Mouse (Mus musculus) adrenal gland, postnatal 25 days (tissue): ENCODE data around the gene Raver1. TPM values are rescaled to one million over a fixed set of nuclear protein-coding genes. Genes with fewer than 3 reads are reported as not detected.

Experiments
- microRNA-seq, 2 experiments: library from miRNA; unstranded; fragments of <30 nt; microRNA quantifications; one replicate each; pipeline ENCODE4 v1.2.0; 2021
- total RNA-seq: library from RNA; stranded (reverse); gene quantifications from 2 replicates; pipeline ENCODE4 v1.2.3, GENCODE M21; 2021

Raver1 gene
- total RNA-seq, 1 experiment from 2014 or later = 60.0 TPM

Small RNA genes within 50 kb of the gene (microRNA-seq; reads per million reads assigned to microRNA genes)
- gene Mir1900 (0 reads per million in 2 experiments), gene Mir7082 (0.34 to 0.36 reads per million in 2 experiments)

Other genes starting within 250 kb of the Raver1 start
- 22.5 and 33.4 TPM in 2 replicates for gene A230050P20Rik, start 223.4 kb downstream of the Raver1 start, total RNA-seq
- 2.9 and 3.7 TPM in 2 replicates for gene Angptl6, start 212.3 kb downstream of the Raver1 start, total RNA-seq
- gene Ppan, start 203.8 kb downstream of the Raver1 start, total RNA-seq = 37.2 and 37.3 TPM in 2 replicates
- 143 and 150 TPM in 2 replicates for gene Eif3g, start 193.4 kb downstream of the Raver1 start, total RNA-seq
- gene Dnmt1, start 132.1 kb downstream of the Raver1 start, total RNA-seq = 61.3 and 68.1 TPM in 2 replicates
- gene S1pr2, start 115.2 kb downstream of the Raver1 start, total RNA-seq = 16.2 and 16.9 TPM in 2 replicates
- 113 and 122 TPM in 2 replicates for gene Mrpl4, start 89.3 kb downstream of the Raver1 start, total RNA-seq
- gene Icam1, start 76.0 kb downstream of the Raver1 start, total RNA-seq = 6.5 and 8.9 TPM in 2 replicates
- 1.6 and 1.9 TPM in 2 replicates for gene Icam4, start 62.6 kb downstream of the Raver1 start, total RNA-seq
- 0.43 and 0.49 TPM in 2 replicates for gene Icam5, start 59.9 kb downstream of the Raver1 start, total RNA-seq
- gene Zglp1, start 24.9 kb downstream of the Raver1 start, total RNA-seq = not detected in 2 replicates
- 0.52 TPM in 1 of 2 replicates, not detected in the other for gene Gm49373, start 18.9 kb downstream of the Raver1 start, total RNA-seq
- 32.4 and 36.5 TPM in 2 replicates for gene Fdx1l, start 18.4 kb downstream of the Raver1 start, total RNA-seq
- 2.5 and 9.4 TPM in 2 replicates for gene Gm38431, start within 50 bp of the Raver1 start, total RNA-seq
- 17.7 and 22.4 TPM in 2 replicates for gene Tyk2, start 39.2 kb upstream of the Raver1 start, total RNA-seq
- gene Cdc37, start 58.0 kb upstream of the Raver1 start, total RNA-seq = 190 and 202 TPM in 2 replicates
- 12.9 and 13.1 TPM in 2 replicates for gene Pde4a, start 73.7 kb upstream of the Raver1 start, total RNA-seq
- 50.8 and 51.5 TPM in 2 replicates for gene Keap1, start 147.4 kb upstream of the Raver1 start, total RNA-seq
- gene S1pr5, start 156.4 kb upstream of the Raver1 start, total RNA-seq = 0.88 and 1.3 TPM in 2 replicates
- 37.5 and 42.2 TPM in 2 replicates for gene Atg4d, start 173.3 kb upstream of the Raver1 start, total RNA-seq
- 34.7 and 48.1 TPM in 2 replicates for gene Kri1, start 196.0 kb upstream of the Raver1 start, total RNA-seq
- 13.5 and 19.9 TPM in 2 replicates for gene Cdkn2d, start 199.4 kb upstream of the Raver1 start, total RNA-seq
- not detected in 2 replicates for gene Ap1m2, start 220.3 kb upstream of the Raver1 start, total RNA-seq
- 31.8 and 46.3 TPM in 2 replicates for gene Slc44a2, start 228.7 kb upstream of the Raver1 start, total RNA-seq